Mouse (Mus musculus) cerebral cortex, adult 2 months (tissue): Measurements from ENCODE around the gene Fam180a.

Experiments
- WGBS: fragments of 180-500 bp; shearing (Covaris S2); methylation state at CpG from one replicate; pipeline ENCODE4 v1.1.7; 2018; 5-methylcytosine and 5-hydroxymethylcytosine counted together

Gene Fam180a

DNA sequence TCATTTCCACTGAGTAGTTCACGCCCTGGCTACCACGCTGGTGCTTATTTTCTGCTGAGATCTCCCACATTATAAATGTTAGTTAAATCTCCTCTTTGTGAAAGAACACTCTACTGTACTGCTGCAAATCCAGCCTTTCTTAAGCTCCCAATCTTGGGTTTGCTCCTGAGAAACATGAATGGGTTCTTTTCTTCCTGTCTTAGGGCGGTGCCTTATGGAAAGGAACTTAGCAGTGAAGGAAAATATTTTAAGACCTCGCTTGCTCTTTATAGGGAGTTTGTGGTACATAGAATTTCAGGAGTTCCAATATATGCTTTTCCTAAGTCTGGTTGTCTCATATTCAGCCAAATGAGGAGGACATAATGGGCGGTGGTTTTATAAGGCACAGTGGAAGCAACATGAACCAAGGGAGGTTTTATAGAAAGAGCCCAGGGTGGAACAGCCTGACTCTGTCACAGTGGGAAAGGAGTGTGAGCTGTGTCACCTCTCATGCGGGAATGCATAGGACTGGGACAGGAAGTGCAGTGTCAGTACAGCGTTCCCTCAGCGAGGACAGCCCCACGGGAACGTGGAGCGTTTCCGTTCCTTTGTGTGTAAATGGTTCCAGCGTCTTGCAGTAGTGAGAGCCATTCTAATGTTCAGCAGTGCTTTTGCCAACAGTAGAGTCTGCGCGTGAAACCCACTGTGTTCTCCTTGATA, 60.2 kb downstream of the Fam180a start:
- WGBS = 74% methylated on average over 15 of the region's 15 CpGs
